Mouse (Mus musculus) intestine, embryonic 15.5 days (tissue): ENCODE measurements at regions not wholly inside any gene's neighbourhood (a gene's known extent, or its start where the extent isn't known, plus 50 kb on each side); places are given as distances from the start of the nearest gene placed in this dataset.
"Not testable (repeated sequence)": the region's sequence is repeated elsewhere in the genome, so short reads cannot be mapped to it uniquely, and the experiment has no call there.

Experiments
- ATAC-seq: fragments of 200-750 bp; cut with Nextera tagmentation; 2 replicates; pipeline ENCODE4 v1.8.0; 2017; ENCODE audit warnings: moderate TSS enrichment, moderate library complexity
- H3K27ac ChIP-seq: fragments of 300-500 bp; sonication (generic); 2 replicates; pipeline ENCODE4 v1.5.1; 2015; ENCODE audit warnings: mild to moderate bottlenecking, inconsistent platforms
- H3K27me3 ChIP-seq: fragments of 300-500 bp; sonication (generic); replicated peaks from 2 replicates; pipeline ENCODE4 v1.6.1; 2015; ENCODE audit warnings: inconsistent platforms
- H3K36me3 ChIP-seq: fragments of 300-500 bp; sonication (generic); 2 replicates; pipeline ENCODE4 v1.6.1; 2015; ENCODE audit warnings: inconsistent platforms
- H3K4me1 ChIP-seq: fragments of 300-500 bp; sonication (generic); replicated peaks from 2 replicates; pipeline ENCODE4 v1.6.1; 2015; ENCODE audit warnings: inconsistent platforms
- H3K4me2 ChIP-seq: fragments of 300-500 bp; sonication (generic); replicated peaks from 2 replicates; pipeline ENCODE4 v1.6.1; 2015; ENCODE audit warnings: mild to moderate bottlenecking, inconsistent platforms
- H3K4me3 ChIP-seq: fragments of 300-500 bp; sonication (generic); replicated peaks from 2 replicates; pipeline ENCODE4 v1.5.1; 2015; ENCODE audit warnings: inconsistent platforms
- H3K9ac ChIP-seq: fragments of 300-500 bp; sonication (generic); 2 replicates; pipeline ENCODE4 v1.6.1; 2015; ENCODE audit warnings: inconsistent platforms
- H3K9me3 ChIP-seq: fragments of 300-500 bp; sonication (generic); 2 replicates; pipeline ENCODE4 v1.6.1; 2016; ENCODE audit warnings: inconsistent platforms
- WGBS: fragments of 180-500 bp; shearing (Covaris S2); methylation state at CpG from one replicate; pipeline ENCODE4 v1.1.7; 2015; 5-methylcytosine and 5-hydroxymethylcytosine counted together

- Histone ChIP-seq H3K27me3 (no peaks in the 10 kb centered on the region), H3K4me3 (no peak overlapping the region), H3K4me2 (no peak overlapping the region), H3K9ac (no peak overlapping the region), H3K9me3 (no peaks in the 10 kb centered on the region), H3K27ac (no peak overlapping the region), H3K4me1 (no peaks in the 10 kb centered on the region), H3K36me3 (no peaks in the 10 kb centered on the region)
- whole genome bisulfite sequencing: 88% methylated on average over 1 of the region's 1 CpGs
- ATAC-seq: no peak
These were observed 1052.2 kb downstream of the Hace1 start for GRCm38 (mm10) chr10:46629876-46630275.

- Histone ChIP-seq H3K9ac (no peak overlapping the region), H3K4me1 (no peaks in the 10 kb centered on the region), H3K4me2 (no peak overlapping the region), H3K4me3 (no peak overlapping the region), H3K27me3 (no peaks in the 10 kb centered on the region), H3K9me3 (no peaks in the 10 kb centered on the region), H3K36me3 (no peaks in the 10 kb centered on the region), H3K27ac (no peak overlapping the region)
- ATAC-seq: no peak
These were observed 1085.4 kb downstream of the Hace1 start for GRCm38 (mm10) chr10:46663041-46663440.

- not testable (repeated sequence) for H3K27me3 ChIP-seq, ATAC-seq, H3K4me3 ChIP-seq, H3K36me3 ChIP-seq, H3K4me2 ChIP-seq, H3K27ac ChIP-seq, H3K9me3 ChIP-seq, H3K9ac ChIP-seq, H3K4me1 ChIP-seq
- 100% methylated on average over 1 of the region's 1 CpGs for WGBS
These were observed 1112.3 kb downstream of the Hace1 start for GRCm38 (mm10) chr10:46689823-46690372.

GRCm38 (mm10) chr10:46692661-46693060 is 1115.0 kb downstream of the Hace1 start:
- H3K4me1 ChIP-seq: no peaks in the 10 kb centered on the region
- WGBS: 85% methylated on average over 3 of the region's 3 CpGs

GRCm38 (mm10) chr10:46697363-46698246 is 1120.0 kb downstream of the Hace1 start:
- no peaks in the 10 kb centered on the region for H3K36me3 ChIP-seq
- no peaks in the 10 kb centered on the region for H3K27me3 ChIP-seq
- 31% methylated on average over 2 of the region's 2 CpGs for WGBS
- H3K9ac ChIP-seq: no peak overlapping the region
- H3K4me2 ChIP-seq: no peak overlapping the region
- peak; percentile 71; the same call in 1 of the 2 replicates for ATAC-seq
- H3K4me3 ChIP-seq: no peak overlapping the region
- no peaks in the 10 kb centered on the region for H3K9me3 ChIP-seq
- no peak overlapping the region for H3K27ac ChIP-seq
- no peaks in the 10 kb centered on the region for H3K4me1 ChIP-seq

More at GRCm38 (mm10) chr10:46692661-46693060, 1115.0 kb downstream of the Hace1 start:
- no peaks in the 10 kb centered on the region for H3K27me3 ChIP-seq
- no peak overlapping the region for H3K9ac ChIP-seq
- no peak overlapping the region for H3K4me3 ChIP-seq
- no peaks in the 10 kb centered on the region for H3K36me3 ChIP-seq
- no peak overlapping the region for H3K27ac ChIP-seq
- ATAC-seq: no peak
- no peaks in the 10 kb centered on the region for H3K9me3 ChIP-seq
- H3K4me2 ChIP-seq: no peak overlapping the region

- Histone ChIP-seq H3K36me3 (no peaks in the 10 kb centered on the region), H3K4me2 (no peak overlapping the region), H3K4me1 (no peaks in the 10 kb centered on the region), H3K9ac (no peak overlapping the region), H3K9me3 (no peaks in the 10 kb centered on the region), H3K27me3 (no peaks in the 10 kb centered on the region), H3K4me3 (no peak overlapping the region), H3K27ac (no peak overlapping the region)
- ATAC-seq: no peak
- 72% methylated on average over 4 of the region's 4 CpGs for WGBS
These were observed 1123.6 kb downstream of the Hace1 start for GRCm38 (mm10) chr10:46701221-46701620.

GRCm38 (mm10) chr10:46708022-46708421 is 1130.4 kb downstream of the Hace1 start:
- H3K27ac ChIP-seq, H3K36me3 ChIP-seq, H3K9me3 ChIP-seq, H3K4me1 ChIP-seq, H3K4me2 ChIP-seq, H3K9ac ChIP-seq, H3K4me3 ChIP-seq, ATAC-seq, H3K27me3 ChIP-seq: not testable (repeated sequence)

- Histone ChIP-seq H3K4me1 (no peaks in the 10 kb centered on the region), H3K9ac (no peak overlapping the region), H3K36me3 (no peaks in the 10 kb centered on the region), H3K27me3 (no peaks in the 10 kb centered on the region), H3K9me3 (no peaks in the 10 kb centered on the region), H3K4me2 (no peak overlapping the region), H3K27ac (no peak overlapping the region), H3K4me3 (no peak overlapping the region)
- no peak for ATAC-seq
These were observed 1135.1 kb downstream of the Hace1 start for GRCm38 (mm10) chr10:46712690-46713089.

- no peak overlapping the region for H3K9ac ChIP-seq
- H3K27ac ChIP-seq: no peak overlapping the region
- no peaks in the 10 kb centered on the region for H3K9me3 ChIP-seq
- no peak overlapping the region for H3K4me2 ChIP-seq
- H3K27me3 ChIP-seq: no peaks in the 10 kb centered on the region
- H3K4me3 ChIP-seq: no peak overlapping the region
- WGBS: 73% methylated on average over 2 of the region's 2 CpGs
- no peaks in the 10 kb centered on the region for H3K4me1 ChIP-seq
- no peaks in the 10 kb centered on the region for H3K36me3 ChIP-seq
- ATAC-seq: no peak
These were observed 1140.9 kb downstream of the Hace1 start for GRCm38 (mm10) chr10:46718349-46719087.

- 82% methylated on average over 2 of the region's 2 CpGs for WGBS
- Histone ChIP-seq H3K36me3 (no peaks in the 10 kb centered on the region), H3K9ac (no peak overlapping the region), H3K9me3 (no peaks in the 10 kb centered on the region), H3K27me3 (no peaks in the 10 kb centered on the region), H3K4me2 (no peak overlapping the region), H3K4me1 (no peaks in the 10 kb centered on the region), H3K4me3 (no peak overlapping the region), H3K27ac (no peak overlapping the region)
- ATAC-seq: no peak
These were observed 1141.5 kb downstream of the Hace1 start for GRCm38 (mm10) chr10:46719088-46719469.

- no peak for ATAC-seq
- 63% methylated on average over 2 of the region's 2 CpGs for WGBS
- Histone ChIP-seq H3K4me3 (no peak overlapping the region), H3K36me3 (no peaks in the 10 kb centered on the region), H3K9me3 (no peaks in the 10 kb centered on the region), H3K4me1 (no peaks in the 10 kb centered on the region), H3K4me2 (no peak overlapping the region), H3K27ac (no peak overlapping the region), H3K27me3 (no peaks in the 10 kb centered on the region), H3K9ac (no peak overlapping the region)
These were observed 1146.0 kb downstream of the Hace1 start for GRCm38 (mm10) chr10:46723666-46724065.

GRCm38 (mm10) chr10:46730601-46731000 is 1153.0 kb downstream of the Hace1 start:
- Histone ChIP-seq H3K9me3 (no peaks in the 10 kb centered on the region), H3K27me3 (no peaks in the 10 kb centered on the region), H3K9ac (no peak overlapping the region), H3K4me2 (no peak overlapping the region), H3K36me3 (no peaks in the 10 kb centered on the region), H3K4me1 (no peaks in the 10 kb centered on the region), H3K4me3 (no peak overlapping the region), H3K27ac (no peak overlapping the region)
- no peak for ATAC-seq
- WGBS: 64% methylated on average over 1 of the region's 1 CpGs
